Mouse (Mus musculus) effector memory CD4-positive, alpha-beta T cell, adult 5 months (primary cell): Measurements from ENCODE around the gene Pacsin3. TPM values are rescaled to one million over a fixed set of nuclear protein-coding genes. Genes with fewer than 3 reads are reported as not detected.

Experiments used
- polyA plus RNA-seq: library from polyadenylated mRNA; unstranded; fragments of 100-300 nt; shearing (Covaris generic); gene quantifications from one replicate; pipeline ENCODE4 v1.2.1, GENCODE M21; 2017

The Pacsin3 gene
- 2.0 TPM for polyA plus RNA-seq

GRCm38 (mm10) chr2:91255661-91256150 is at the start of gene Pacsin3:
Gene Pacsin3 (plus strand): TSS chr2:91255954.

GRCm38 (mm10) chr2:91236601-91237510 is 18.9 kb upstream of the Pacsin3 start, which contains the start of gene Ddb2:
Gene Ddb2 (minus strand): TSS chr2:91236982.

DNA sequence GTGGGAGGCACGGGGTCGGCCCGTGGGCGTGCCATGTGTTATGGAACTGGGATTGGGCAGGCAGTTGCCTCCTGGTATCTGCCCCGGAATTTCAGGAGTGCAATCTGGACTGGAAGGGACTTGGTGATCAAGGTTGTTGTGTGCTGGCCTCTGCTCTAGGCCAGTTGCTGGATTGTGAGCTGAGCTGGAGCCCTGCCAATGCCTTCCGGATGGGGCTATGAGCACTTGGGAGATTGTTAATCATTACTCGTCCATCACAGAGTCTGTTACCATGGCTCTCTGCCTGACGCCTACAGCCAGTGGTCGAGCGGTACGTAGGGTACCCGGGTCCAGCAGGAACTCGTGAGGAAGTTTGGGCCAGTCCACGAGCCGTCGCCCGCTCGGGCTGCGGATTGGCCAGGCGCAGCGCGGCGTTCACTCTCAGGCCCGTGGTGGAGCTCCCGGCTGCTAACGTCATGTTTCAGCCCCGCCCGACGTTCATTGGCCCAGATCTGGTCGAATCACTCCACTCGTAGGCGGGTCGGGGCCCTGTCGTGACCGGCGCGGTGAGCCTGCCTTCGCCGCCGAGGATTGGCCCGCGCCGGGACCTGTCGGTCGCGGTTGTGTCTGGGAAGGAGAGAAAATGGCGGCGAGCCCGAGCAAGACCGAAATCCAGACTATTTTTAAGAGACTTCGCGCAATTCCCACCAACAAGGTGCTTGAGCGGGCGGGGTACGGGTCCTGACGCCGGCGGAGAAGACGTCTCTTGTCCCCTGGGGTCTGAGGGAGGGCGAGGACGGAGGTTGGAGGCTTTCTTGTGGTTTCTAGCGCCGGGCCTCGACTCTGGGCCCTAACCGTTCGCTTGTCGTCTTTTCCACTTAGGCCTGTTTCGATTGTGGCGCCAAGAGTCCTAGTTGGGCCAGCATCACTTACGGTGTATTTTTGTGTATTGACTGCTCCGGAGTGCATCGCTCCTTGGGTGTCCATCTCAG is 9.2 kb downstream of the Pacsin3 start, which contains the start of gene Arfgap2:
Gene Arfgap2 (plus strand): TSS at position 264 of the 971 bp plus-strand sequence.

Other genes starting within 250 kb of the Pacsin3 start
- 1.8 TPM for gene Rapsn, start 220.3 kb upstream of the Pacsin3 start, polyA plus RNA-seq
- gene Psmc3, start 201.9 kb upstream of the Pacsin3 start, polyA plus RNA-seq: 152 TPM
- gene Slc39a13, start 185.5 kb upstream of the Pacsin3 start, polyA plus RNA-seq: 21.4 TPM
- gene Spi1, start 173.6 kb upstream of the Pacsin3 start, polyA plus RNA-seq: not detected
- not detected for gene Mybpc3, start 137.8 kb upstream of the Pacsin3 start, polyA plus RNA-seq
- 224 TPM for gene Madd, start 72.1 kb upstream of the Pacsin3 start, polyA plus RNA-seq
- 0.57 TPM for gene Nr1h3, start 53.1 kb upstream of the Pacsin3 start, polyA plus RNA-seq
- gene Acp2, start 53.1 kb upstream of the Pacsin3 start, polyA plus RNA-seq: 7.6 TPM
- 98.2 TPM for gene Ddb2, start 19.0 kb upstream of the Pacsin3 start, polyA plus RNA-seq
- 84.0 TPM for gene Arfgap2, start 9.0 kb downstream of the Pacsin3 start, polyA plus RNA-seq
- 18.6 TPM for gene 1110051M20Rik, start 188.8 kb downstream of the Pacsin3 start, polyA plus RNA-seq
- 0.09 TPM for gene Lrp4, start 201.6 kb downstream of the Pacsin3 start, polyA plus RNA-seq